Mouse (Mus musculus) gastrocnemius, postnatal 4 days (tissue): ENCODE results near the gene Sdhb. TPM values are rescaled to one million over a fixed set of nuclear protein-coding genes. Genes with fewer than 3 reads are reported as not detected.

Experiments
- DNase-seq, 2 experiments: peaks; one replicate each; pipeline ENCODE4 v3.0.0; 2021 to 2022; ENCODE audit warnings: low spot score in 2 of 2, mixed read lengths in 2 of 2
- total RNA-seq, 2 experiments: library from RNA; stranded (reverse); gene quantifications; 2 replicates each; pipeline ENCODE4 v1.2.3; 2021

Sdhb gene
- total RNA-seq, 2 experiments from 2014 or later, result 295 to 300 TPM

DNA sequence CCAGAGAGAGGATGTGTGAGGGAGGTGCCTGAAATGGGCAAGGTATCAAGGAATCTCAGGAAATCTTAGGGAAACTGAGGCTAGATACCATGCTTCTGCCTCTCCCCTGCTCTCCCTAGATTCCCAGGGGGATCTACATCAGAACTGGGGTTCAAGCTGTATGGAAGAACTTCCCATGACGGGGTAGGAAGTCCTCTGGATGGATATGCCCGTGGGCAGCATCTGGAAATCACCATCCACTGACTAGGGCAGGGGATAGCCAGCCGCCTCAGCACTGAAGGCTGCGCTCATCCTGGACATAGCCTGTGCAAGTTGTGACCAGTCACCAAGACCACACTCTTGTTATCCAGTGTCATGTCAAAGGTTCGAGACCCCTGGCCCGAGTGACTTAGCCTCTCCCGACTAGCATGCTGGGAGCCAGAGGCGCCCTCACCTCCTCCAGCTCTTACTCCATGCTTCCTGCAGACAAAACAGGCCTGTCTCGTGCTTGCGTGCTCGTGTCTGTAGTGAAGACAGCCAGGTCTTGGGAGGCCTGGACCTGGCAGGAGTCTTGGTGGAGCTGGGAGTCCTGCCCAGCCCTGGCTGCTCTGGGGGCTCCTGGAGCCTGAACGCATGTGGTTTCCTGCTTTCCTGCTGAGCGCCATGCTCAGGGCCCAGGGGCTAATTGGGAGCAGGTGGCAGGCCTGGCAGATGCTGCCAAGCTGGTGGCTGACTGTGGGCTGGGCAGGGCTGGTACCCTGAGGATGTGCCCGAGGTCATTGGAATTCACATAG lies 50.7 kb downstream of the Sdhb start:
- DNase-seq, result peak in 1 of 2 experiments; percentile 66

DNA sequence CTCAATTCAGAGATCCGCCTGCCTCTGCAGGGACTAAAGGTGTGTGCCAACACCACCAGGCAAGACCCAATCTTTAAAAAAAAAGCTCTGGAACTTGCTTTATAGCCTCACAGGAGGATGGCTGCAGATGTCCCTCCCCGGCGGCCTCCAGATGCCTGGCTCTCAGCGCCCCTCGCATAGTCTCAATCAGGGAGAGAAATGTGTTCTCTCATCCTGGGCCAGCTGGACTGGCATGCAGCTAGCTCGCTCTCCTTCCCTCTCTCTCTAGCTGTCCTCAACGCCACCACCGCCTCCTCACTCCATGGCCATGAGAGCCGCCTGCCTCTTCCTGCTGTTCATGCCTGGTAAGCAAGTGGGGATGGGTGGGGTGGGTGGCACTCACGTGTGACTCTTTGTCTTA lies 51.6 kb downstream of the Sdhb start:
- DNase-seq, result no peak

- no peak for DNase-seq
These were observed 53.1 kb downstream of the Sdhb start for GRCm38 (mm10) chr4:141014114-141014513.

GRCm38 (mm10) chr4:141014856-141015255 lies 53.9 kb downstream of the Sdhb start:
- DNase-seq, result no peak

- no peak for DNase-seq
These were observed 54.4 kb downstream of the Sdhb start for GRCm38 (mm10) chr4:141015356-141015755.

- no peak for DNase-seq
These were observed 55.3 kb downstream of the Sdhb start for GRCm38 (mm10) chr4:141016311-141016710.

- no peak for DNase-seq
These were observed 56.8 kb downstream of the Sdhb start for GRCm38 (mm10) chr4:141017657-141018436.

DNA sequence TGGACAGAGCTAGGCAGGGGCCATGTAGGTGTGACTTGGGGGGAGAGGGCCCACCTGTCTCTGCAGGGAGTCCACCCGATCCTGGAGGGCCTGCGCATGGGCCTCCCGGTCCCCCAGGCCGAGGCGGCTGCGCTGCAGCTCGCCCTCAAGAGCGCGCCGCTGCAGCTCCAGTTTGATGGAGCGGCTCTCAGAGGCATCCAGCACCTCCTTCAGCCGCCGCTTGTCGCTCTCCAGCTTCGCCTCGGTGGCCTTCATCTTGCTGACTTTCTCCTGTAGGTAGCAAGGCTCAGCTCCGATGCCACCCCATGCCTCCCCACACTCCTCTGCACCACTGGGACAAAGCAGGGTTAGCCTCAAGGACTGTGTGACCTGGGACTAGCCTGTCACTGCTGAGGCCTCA lies 59.2 kb downstream of the Sdhb start:
- DNase-seq, result no peak

DNA sequence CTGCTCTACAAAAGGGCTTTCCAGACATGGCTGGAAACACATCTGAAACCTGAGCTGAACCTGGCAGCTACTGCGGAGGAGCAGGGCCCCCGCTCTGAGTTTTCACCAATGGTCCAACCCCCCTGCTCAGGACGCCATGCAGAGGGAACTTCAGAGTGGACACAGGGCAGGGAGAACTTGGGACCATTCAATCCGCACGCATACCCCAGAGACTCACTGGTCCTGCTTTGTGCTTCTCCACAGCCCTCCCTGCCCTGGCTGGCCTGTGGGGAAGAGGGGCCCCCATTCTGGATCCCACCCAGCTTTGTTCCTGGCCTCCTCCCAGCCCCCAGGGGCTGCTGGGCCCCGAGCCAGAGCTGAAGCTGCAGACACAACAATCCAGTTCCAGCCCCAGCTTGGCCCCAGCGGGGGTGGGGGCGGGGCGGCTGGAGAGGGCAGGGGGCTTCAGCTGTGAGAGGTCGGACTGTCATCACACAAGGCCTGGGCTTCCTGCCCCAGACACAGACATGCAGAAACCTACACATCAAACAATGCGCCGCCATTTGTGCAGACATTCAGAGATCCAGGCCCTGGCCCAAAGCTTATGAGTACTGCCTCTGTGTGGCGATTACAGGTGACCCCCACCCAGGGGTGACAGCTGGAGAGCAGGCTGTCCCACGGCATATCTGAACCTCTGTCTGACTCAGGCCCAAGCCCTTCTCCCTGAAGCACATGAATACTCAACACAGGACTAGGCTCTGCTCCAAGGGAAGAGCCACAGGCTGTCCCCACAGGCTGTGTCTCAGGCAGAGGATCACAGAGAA lies 60.0 kb downstream of the Sdhb start:
- peak; percentile 81 to 85 for DNase-seq

- no peak for DNase-seq
These were observed 60.6 kb downstream of the Sdhb start for GRCm38 (mm10) chr4:141021614-141021929.

- no peak for DNase-seq
These were observed 63.0 kb downstream of the Sdhb start for GRCm38 (mm10) chr4:141024052-141024451.

DNA sequence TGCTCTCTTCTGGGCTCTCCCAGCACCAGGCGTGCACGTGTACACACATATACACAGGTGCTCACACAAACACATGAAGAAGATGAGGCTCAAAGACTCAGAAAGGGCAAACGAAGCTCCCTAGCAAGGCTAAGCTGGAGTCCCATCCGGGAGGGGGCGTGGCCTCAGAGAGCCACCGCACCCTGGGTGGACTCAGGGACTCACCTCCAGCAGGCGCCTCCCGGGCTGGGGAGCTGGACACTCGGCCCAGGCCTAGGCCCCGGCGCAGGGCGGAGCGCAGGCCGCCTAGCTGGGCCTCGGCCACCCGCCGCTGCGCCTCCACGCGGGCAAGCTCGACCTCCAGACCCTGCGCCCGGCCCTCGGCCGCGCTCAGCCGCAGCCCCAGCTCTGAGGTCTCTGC lies 64.0 kb downstream of the Sdhb start:
- DNase-seq, result no peak

Other genes starting within 250 kb of the Sdhb start
- gene Padi6, start 218.6 kb upstream of the Sdhb start, total RNA-seq, result under 1 TPM in 1 of 2 experiments, not detected in 1; 0.10 TPM
- gene Padi4, start 187.0 kb upstream of the Sdhb start, total RNA-seq, result under 1 TPM; 0.29 to 0.52 TPM
- gene Padi3, start 150.6 kb upstream of the Sdhb start, total RNA-seq, result under 1 TPM; 0.15 to 0.18 TPM
- not detected for gene Padi1, start 115.4 kb upstream of the Sdhb start, total RNA-seq
- 10 to 100 TPM; 73.9 to 78.5 TPM for gene Padi2, start 54.9 kb upstream of the Sdhb start, total RNA-seq
- 10 to 100 TPM; 28.4 to 28.6 TPM for gene Atp13a2, start 25.7 kb downstream of the Sdhb start, total RNA-seq
- 100 to 1,000 TPM; 175 to 183 TPM for gene Mfap2, start 49.2 kb downstream of the Sdhb start, total RNA-seq
- 10 to 100 TPM; 10.4 to 11.6 TPM for gene Crocc, start 99.3 kb downstream of the Sdhb start, total RNA-seq
- gene Necap2, start 117.2 kb downstream of the Sdhb start, total RNA-seq, result 10 to 100 TPM; 36.8 to 37.8 TPM
- under 1 TPM in 1 of 2 experiments, not detected in 1; 0.76 TPM for gene Spata21, start 127.1 kb downstream of the Sdhb start, total RNA-seq
- 100 to 1,000 TPM; 164 to 177 TPM for gene Szrd1, start 178.6 kb downstream of the Sdhb start, total RNA-seq
- 10 to 100 TPM; 15.5 to 16.3 TPM for gene Fbxo42, start 186.7 kb downstream of the Sdhb start, total RNA-seq